Mouse (Mus musculus): Measurements from ENCODE around the gene Ninl. TPM values are rescaled to one million over a fixed set of nuclear protein-coding genes. Genes with fewer than 3 reads are reported as not detected.

Ninl gene
- 4.2 and 8.0 TPM in 2 replicates for polyA plus RNA-seq (2015; fragmentation: Nextera tagmentation; extraction: Ambion mirVana)

DNA sequence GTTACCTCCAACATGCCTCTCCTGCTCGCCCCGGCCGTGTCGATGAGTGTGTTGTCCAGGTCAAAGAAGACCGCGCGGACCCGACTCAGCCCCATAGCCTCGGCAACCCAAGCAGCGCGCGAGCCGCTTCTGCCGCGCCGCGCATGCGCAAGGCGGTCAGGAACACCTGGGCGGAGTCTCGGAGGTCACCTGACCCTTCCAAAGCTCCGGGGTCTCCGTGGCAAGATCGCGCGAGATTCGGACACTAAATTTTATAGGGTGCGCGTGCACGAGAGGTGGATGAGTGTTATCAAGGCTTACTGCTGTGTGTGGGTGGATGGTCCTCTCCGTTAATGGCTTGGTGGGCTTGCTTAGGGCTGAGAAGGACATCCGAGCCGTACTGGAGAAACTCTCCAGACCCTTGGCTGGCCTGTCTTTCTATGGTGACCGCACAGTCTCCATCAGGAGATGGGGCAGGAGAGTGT lies at the start of gene Ninl, which contains the start of gene Nanp:
TSS of gene Ninl (minus strand) at position 151 of the 464 bp plus-strand sequence.
TSS of gene Nanp (minus strand) at position 167 of the 464 bp plus-strand sequence.

DNA sequence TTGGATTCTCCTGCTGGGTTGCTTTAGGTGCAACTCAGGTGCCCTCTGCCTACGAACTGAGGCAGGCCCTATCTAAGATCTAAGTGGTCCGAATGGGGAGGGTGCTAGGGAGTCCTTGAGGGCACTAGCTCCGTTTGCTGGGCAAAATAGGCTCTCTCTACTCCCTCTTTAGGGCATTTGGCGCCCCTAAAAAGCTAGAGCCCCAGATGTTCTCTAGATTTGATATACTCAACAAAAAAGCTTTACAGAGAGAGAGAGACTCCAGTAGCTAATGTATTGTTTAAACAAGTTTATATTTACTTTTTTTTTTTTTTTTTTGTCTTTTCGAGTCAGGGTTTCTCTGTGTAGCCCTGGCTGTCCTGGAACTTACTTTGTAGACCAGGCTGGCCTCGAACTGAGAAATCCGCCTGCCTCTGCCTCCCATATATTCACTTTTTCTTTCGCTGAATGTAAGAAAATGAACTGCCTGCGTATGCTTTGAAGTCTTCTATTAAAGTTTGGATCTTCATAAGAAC lies 134.2 kb downstream of the Ninl start, which contains the start of gene Gins1:
TSS of gene Gins1 (plus strand) at position 465 of the 515 bp plus-strand sequence.

DNA sequence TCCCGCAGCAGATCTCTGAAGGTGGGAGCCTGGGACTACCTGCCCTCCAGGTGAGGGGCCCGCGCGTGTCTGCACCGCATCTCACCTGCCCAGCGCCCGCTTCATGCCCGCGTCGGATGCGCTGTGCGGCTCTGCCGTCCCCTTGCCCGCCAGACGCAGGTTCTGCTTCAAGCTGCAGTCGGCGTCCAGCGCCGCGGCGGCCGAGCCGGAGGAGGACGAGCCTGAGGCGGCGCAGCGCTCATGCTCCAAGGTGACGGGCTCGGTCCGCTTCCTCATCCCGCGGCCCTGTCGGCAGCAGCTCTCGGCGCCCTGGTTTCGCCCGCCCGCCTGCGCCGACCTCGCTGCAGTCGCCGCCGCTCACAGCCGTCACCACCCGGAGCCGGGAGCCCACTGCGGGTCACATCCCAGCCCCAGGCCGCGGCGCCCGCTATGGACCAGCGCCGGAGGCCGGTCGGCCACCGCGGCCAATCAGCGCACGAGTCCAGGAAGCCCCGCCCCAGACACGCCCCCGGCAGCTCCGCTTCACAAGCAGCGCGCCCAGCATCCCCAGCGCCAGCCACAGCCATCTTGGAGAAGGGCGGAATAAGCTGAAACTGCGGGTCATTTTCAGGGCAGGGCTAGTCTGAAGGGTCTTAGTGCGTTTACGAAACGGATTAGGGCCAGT lies 134.8 kb downstream of the Ninl start, which contains the start of gene Abhd12:
TSS of gene Abhd12 (minus strand) at position 470 of the 664 bp plus-strand sequence.

Other genes starting within 250 kb of the Ninl start
- 57.7 and 62.9 TPM in 2 replicates for gene Abhd12, start 134.6 kb downstream of the Ninl start, polyA plus RNA-seq (2015; fragmentation: Nextera tagmentation; extraction: Ambion mirVana)
- gene Gins1, start 134.0 kb downstream of the Ninl start, polyA plus RNA-seq (2015; fragmentation: Nextera tagmentation; extraction: Ambion mirVana): 13.5 and 13.8 TPM in 2 replicates
- gene Nanp, start within 50 bp of the Ninl start, polyA plus RNA-seq (2015; fragmentation: Nextera tagmentation; extraction: Ambion mirVana): 26.5 and 42.0 TPM in 2 replicates
- gene Gm14151, start 53.0 kb upstream of the Ninl start, polyA plus RNA-seq (2015; fragmentation: Nextera tagmentation; extraction: Ambion mirVana): not detected in 2 replicates
- gene Gm14147, start 58.9 kb upstream of the Ninl start, polyA plus RNA-seq (2015; fragmentation: Nextera tagmentation; extraction: Ambion mirVana): not detected in 2 replicates